Comparison of ENCODE assay signal across 24 mouse cellular contexts in the genomic region with DNA sequence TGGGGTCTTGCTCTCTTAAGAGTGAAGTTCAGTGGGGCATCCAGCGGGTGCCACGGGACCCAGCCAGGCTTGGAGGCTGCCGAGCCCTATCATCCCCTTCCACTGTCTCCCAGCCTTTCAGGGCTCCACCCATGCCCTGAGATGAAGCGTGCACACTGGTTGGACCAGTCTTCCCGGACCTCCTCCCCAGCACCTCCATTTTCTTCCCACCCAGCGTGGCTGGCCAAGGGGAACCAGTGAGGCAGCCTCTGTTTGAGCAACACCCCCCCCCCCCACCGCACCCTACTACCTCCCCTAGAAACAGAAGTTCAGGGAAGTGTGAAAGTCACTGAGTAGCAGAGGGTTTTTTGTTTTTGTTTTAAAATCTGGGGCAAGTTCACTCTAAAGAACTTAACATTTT. TPM values are rescaled to one million over a fixed set of nuclear protein-coding genes. Genes with fewer than 3 reads are reported as not detected.
A peak's percentile ranks its signal among the peaks of the same experiment; 100 is the strongest.
DNase-seq lines count a peak whose midpoint lies in the region; ATAC-seq and TF ChIP-seq lines count a peak whose summit lies in the region.
"Had no signal": no experiment of that assay in that cellular context is flagged by ENCODE, and none has a peak within 500 bp of the region (broad histone marks: within the 10 kb centered on the region; RNA-seq: fewer than 3 reads in every experiment).

A gene (minus strand): TSS at position 117 of the 400 bp plus-strand sequence.

- no peaks in the 10 kb centered on the region for H3K27me3 ChIP-seq in limb, embryonic 14.5 days (ENCODE audit: control insufficient read depth, insufficient read depth, low read length)
- no peaks in the 10 kb centered on the region for H3K27me3 ChIP-seq in limb, embryonic 10.5 days (ENCODE audit: low read depth, poor library complexity, severe bottlenecking)
- no peaks in the 10 kb centered on the region for H3K27me3 ChIP-seq in limb, embryonic 15.5 days
- H3K27me3 ChIP-seq in stomach, postnatal 0 days (ENCODE audit: control insufficient read depth, insufficient read depth, low read length): no peaks in the 10 kb centered on the region
- H3K27me3 ChIP-seq: forebrain, embryonic 12.5 days; hindbrain, embryonic 13.5 days; intestine, embryonic 15.5 days had no signal

- ATAC-seq in limb, embryonic 14.5 days (ENCODE audit: low FRiP score, low read depth): no peak
- ATAC-seq in limb, embryonic 15.5 days (ENCODE audit: insufficient number of reproducible peaks, low FRiP score, low TSS enrichment, low read depth): no peak
- no peak for ATAC-seq in stomach, postnatal 0 days (ENCODE audit: low FRiP score, low TSS enrichment)
- ATAC-seq: forebrain, embryonic 16.5 days; intestine, embryonic 15.5 days had no signal

- no peak within 1 kb of the TSS for H3K4me2 ChIP-seq in limb, embryonic 14.5 days (replicated peaks; ENCODE audit: low read depth, low read length, severe bottlenecking)
- H3K4me2 ChIP-seq in limb, embryonic 15.5 days: no peak within 1 kb of the TSS
- H3K4me2 ChIP-seq in stomach, postnatal 0 days (replicated peaks; ENCODE audit: low read depth): no peak within 1 kb of the TSS
- H3K4me2 ChIP-seq: forebrain, embryonic 12.5 days; hindbrain, embryonic 13.5 days; intestine, embryonic 15.5 days had no signal

- H3K4me3 ChIP-seq in limb, embryonic 14.5 days (replicated peaks; ENCODE audit: low read length): no peak within 1 kb of the TSS
- no peak within 1 kb of the TSS for H3K4me3 ChIP-seq in limb, embryonic 10.5 days
- 0 out of 2 replicates have a peak within 1 kb of the TSS, but pooled peaks have one; percentile 8 for H3K4me3 ChIP-seq in limb, embryonic 15.5 days
- H3K4me3 ChIP-seq in stomach, postnatal 0 days (ENCODE audit: low read depth, low read length): no peak within 1 kb of the TSS; the same call in 1 of the 2 replicates
- H3K4me3 ChIP-seq: forebrain, embryonic 12.5 days; heart, embryonic 10.5 days; hindbrain, embryonic 13.5 days; intestine, embryonic 15.5 days had no signal

- no peak for DNase-seq in limb, embryonic 14.5 days (ENCODE audit: low spot score)
- DNase-seq in limb, embryonic 10.5 days (ENCODE audit: low spot score): no peak
- peak; percentile 38 for DNase-seq in R1 (ENCODE audit: low read depth, low spot score)
- no peak for DNase-seq in stomach, postnatal 0 days (ENCODE audit: low spot score)
- DNase-seq in heart, adult 18-20 months: no peak
- DNase-seq in thymus, postnatal 36 days: no peak
- DNase-seq: adrenal gland, adult 2 months; adrenal gland, postnatal 25 days; cerebellum, adult 18-20 months; cerebellum, adult 9-11 months; cerebellum, postnatal 36 days; gastrocnemius, postnatal 25 days; heart, postnatal 10 days; heart, postnatal 4 days had no signal

- WGBS in limb, embryonic 14.5 days: 67% methylated on average over 7 of the region's 7 CpGs
- 77% methylated on average over 7 of the region's 7 CpGs for WGBS in limb, embryonic 10.5 days
- 74% methylated on average over 7 of the region's 7 CpGs for WGBS in limb, embryonic 15.5 days
- WGBS in stomach, postnatal 0 days: 53% methylated on average over 7 of the region's 7 CpGs

- H3K27ac ChIP-seq in limb, embryonic 14.5 days (replicated peaks; ENCODE audit: low read depth, low read length): no peak within 1 kb of the TSS
- H3K27ac ChIP-seq in limb, embryonic 10.5 days: no peak within 1 kb of the TSS
- H3K27ac ChIP-seq in limb, embryonic 15.5 days: no peak within 1 kb of the TSS
- 0 out of 2 replicates have a peak within 1 kb of the TSS, but pooled peaks have one; percentile 40 for H3K27ac ChIP-seq in stomach, postnatal 0 days (replicated peaks)
- H3K27ac ChIP-seq: forebrain, embryonic 12.5 days; heart, embryonic 10.5 days; hindbrain, embryonic 13.5 days; intestine, embryonic 15.5 days had no signal

- no peak for TF ChIP-seq EP300 in stomach, postnatal 0 days (optimal IDR thresholded peaks at IDR 0.05)

- H3K36me3 ChIP-seq in limb, embryonic 14.5 days (ENCODE audit: control insufficient read depth, insufficient read depth, low read length): no peaks in the 10 kb centered on the region
- H3K36me3 ChIP-seq in limb, embryonic 10.5 days: no peaks in the 10 kb centered on the region
- H3K36me3 ChIP-seq in limb, embryonic 15.5 days: no peaks in the 10 kb centered on the region
- H3K36me3 ChIP-seq in stomach, postnatal 0 days (ENCODE audit: control insufficient read depth, insufficient read depth, low read length): no peaks in the 10 kb centered on the region
- H3K36me3 ChIP-seq: forebrain, embryonic 12.5 days; G1E; heart, embryonic 10.5 days; hindbrain, embryonic 13.5 days; intestine, embryonic 15.5 days had no signal

- TF ChIP-seq POLR2A in limb, embryonic 14.5 days (IDR thresholded peaks at IDR 0.05; ENCODE audit: borderline replicate concordance, extremely low read depth, insufficient read depth, insufficient read length): no peak

- no peak for TF ChIP-seq CTCF in stomach, postnatal 0 days (IDR thresholded peaks at IDR 0.05; ENCODE audit: low read depth)

- H3K9ac ChIP-seq in limb, embryonic 14.5 days (ENCODE audit: low read depth, low read length, severe bottlenecking): 0 out of 2 replicates have a peak within 1 kb of the TSS, but pooled peaks have one; percentile 12
- no peak within 1 kb of the TSS for H3K9ac ChIP-seq in limb, embryonic 15.5 days
- H3K9ac ChIP-seq in stomach, postnatal 0 days (ENCODE audit: low read length): no peak within 1 kb of the TSS
- H3K9ac ChIP-seq: forebrain, embryonic 12.5 days; hindbrain, embryonic 13.5 days; intestine, embryonic 15.5 days had no signal

- H3K4me1 ChIP-seq in limb, embryonic 14.5 days (ENCODE audit: control insufficient read depth, insufficient read depth, low read length): no peaks in the 10 kb centered on the region
- H3K4me1 ChIP-seq in limb, embryonic 10.5 days: no peaks in the 10 kb centered on the region
- H3K4me1 ChIP-seq in limb, embryonic 15.5 days: no peaks in the 10 kb centered on the region
- no peaks in the 10 kb centered on the region for H3K4me1 ChIP-seq in stomach, postnatal 0 days (replicated peaks; ENCODE audit: control insufficient read depth, insufficient read depth)
- H3K4me1 ChIP-seq: forebrain, embryonic 12.5 days; heart, embryonic 10.5 days; hindbrain, embryonic 13.5 days; intestine, embryonic 15.5 days had no signal

- H3K9me3 ChIP-seq in limb, embryonic 14.5 days (ENCODE audit: control insufficient read depth, low read length): no peaks in the 10 kb centered on the region
- H3K9me3 ChIP-seq in limb, embryonic 10.5 days (replicated peaks): no peaks in the 10 kb centered on the region
- no peaks in the 10 kb centered on the region for H3K9me3 ChIP-seq in limb, embryonic 15.5 days
- no peaks in the 10 kb centered on the region for H3K9me3 ChIP-seq in stomach, postnatal 0 days (ENCODE audit: control insufficient read depth, low read length)
- H3K9me3 ChIP-seq: G1E; hindbrain, embryonic 13.5 days; intestine, embryonic 15.5 days had no signal

RNA-seq across cellular contexts. Expression of the gene that starts here (rescaled TPM):
- 2.1 and 2.2 TPM in 2 replicates for polyA plus RNA-seq in limb, embryonic 14.5 days (2012; rRNA removed)
- polyA plus RNA-seq in limb, embryonic 14.5 days (2014; fragmentation: Nextera tagmentation; extraction: Ambion mirVana): 3.4 and 4.9 TPM in 2 replicates
- polyA plus RNA-seq in limb, embryonic 10.5 days (2016; fragmentation: Nextera tagmentation; extraction: Ambion mirVana): not detected in 2 replicates
- polyA plus RNA-seq in limb, embryonic 15.5 days (2015; fragmentation: Nextera tagmentation; extraction: Ambion mirVana): 11.1 and 11.2 TPM in 2 replicates
- polyA plus RNA-seq in stomach, postnatal 0 days (2015; fragmentation: Nextera tagmentation; extraction: Ambion mirVana): 9.5 and 10.2 TPM in 2 replicates
- not detected for total RNA-seq in heart, adult 18-20 months (2021)
- total RNA-seq: adrenal gland, adult 2 months; adrenal gland, postnatal 25 days; gastrocnemius, adult 18-20 months; gastrocnemius, postnatal 25 days; heart, postnatal 10 days; heart, postnatal 4 days had no signal
- polyA plus RNA-seq: adrenal gland, adult 2 months; embryonic facial prominence, embryonic 11.5 days; forebrain, embryonic 12.5 days; forebrain, embryonic 16.5 days; G1E; heart, embryonic 10.5 days; heart, embryonic 14.5 days; hindbrain, embryonic 13.5 days; intestine, embryonic 15.5 days had no signal
